Mouse (Mus musculus) gastrocnemius, adult 8-10 months (tissue): ENCODE measurements at regions not wholly inside any gene's neighbourhood (a gene's known extent, or its start where the extent isn't known, plus 50 kb on each side); places are given as distances from the start of the nearest gene placed in this dataset.

ENCODE experiments used
- DNase-seq, 2 experiments: peaks; one replicate each; pipeline ENCODE4 v3.0.0; 2022; ENCODE audit warnings: low spot score in 2 of 2

DNA sequence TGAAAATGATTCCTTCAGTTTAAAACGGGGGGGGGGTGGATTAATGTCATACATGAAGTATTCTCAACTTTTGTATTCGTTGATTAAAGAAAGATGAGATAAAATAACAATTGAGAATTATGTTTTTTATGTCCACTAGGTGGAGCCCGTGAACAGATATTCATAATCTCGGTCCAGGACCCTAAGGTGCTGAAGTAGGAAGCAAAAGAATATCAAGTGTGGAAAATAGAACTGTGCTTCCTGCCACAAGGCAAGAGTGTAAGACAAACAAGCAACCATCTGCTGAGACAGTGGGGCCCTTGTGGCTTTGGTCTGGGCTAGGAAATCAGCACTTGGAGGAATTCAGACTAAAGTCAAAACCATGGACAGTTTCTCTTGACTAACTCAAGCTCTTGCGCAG lies 50.9 kb upstream of the Kap start:
- no peak for DNase-seq

DNA sequence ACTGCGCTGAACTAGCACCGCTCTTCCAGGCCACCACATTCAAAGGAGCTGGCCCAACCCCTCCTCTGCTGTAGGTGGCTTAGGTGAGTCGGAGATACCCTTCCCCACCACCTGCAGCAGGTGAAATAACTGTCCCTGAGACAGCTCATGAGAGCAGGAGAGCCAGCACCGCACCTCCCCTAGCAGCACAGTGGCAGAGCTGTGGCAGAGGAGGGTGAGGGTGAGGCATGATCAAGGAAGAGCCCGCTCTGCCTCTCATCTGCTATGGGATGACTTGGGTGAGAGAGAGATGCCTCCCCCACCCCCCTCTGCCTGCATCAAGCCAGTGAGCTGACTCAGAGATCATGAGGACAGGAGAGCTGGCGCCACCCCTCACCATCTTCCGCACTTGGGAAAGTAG lies 81.1 kb upstream of the Kap start:
- no peak for DNase-seq

DNA sequence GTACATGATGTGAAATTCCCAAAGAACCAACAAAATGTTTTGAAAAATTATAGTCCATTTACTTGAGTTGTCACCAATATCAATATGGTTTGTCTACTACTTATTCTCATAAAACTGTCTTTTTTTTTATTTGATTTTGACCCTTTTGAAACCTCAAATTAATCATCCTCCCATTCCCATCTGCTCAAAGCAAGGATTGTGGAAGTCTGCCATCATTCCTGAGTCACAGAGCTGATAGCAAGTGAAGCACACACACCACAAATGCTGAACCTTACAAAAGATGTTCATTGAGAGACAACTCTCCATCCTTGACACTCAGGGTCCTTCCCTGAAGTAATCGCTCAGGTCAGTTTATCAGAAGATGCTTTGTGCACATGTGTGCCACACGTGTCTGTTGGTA lies 82.1 kb upstream of the Kap start:
- DNase-seq: no peak

DNA sequence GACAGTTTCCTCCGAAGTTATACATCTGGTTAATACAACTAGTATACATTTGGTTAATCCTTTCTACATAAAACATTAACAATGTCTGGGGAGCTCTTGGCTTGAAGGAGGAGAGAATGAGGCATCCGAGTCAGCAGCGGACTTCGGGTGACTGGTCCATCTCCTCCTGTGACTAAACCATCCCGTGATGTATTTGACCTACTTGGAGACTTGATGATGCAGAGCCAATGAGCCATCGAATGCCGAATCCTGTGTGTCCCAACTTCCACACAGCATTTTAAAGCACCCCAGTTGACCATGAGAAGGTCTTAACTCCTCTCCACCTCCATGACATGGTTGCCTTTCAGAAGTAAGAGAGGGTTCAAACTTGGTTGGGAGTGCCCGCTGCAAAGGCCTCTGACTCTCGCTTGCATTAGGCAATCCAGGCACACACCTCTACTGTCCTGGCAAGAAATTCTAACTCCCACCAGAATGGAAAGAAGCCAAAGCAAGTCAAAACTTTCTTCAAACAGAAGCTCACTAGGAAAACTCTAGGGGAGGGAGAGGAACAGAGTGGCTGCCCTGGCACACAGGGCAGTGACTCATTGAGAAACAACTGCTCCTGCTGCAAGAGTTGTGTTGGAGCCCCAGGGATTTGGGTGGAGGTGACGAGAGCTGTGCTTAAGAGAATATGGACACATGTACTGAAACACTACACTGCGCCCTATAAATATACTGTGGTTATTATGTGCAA lies 75.4 kb upstream of the Etv6 start:
- DNase-seq: no peak

DNA sequence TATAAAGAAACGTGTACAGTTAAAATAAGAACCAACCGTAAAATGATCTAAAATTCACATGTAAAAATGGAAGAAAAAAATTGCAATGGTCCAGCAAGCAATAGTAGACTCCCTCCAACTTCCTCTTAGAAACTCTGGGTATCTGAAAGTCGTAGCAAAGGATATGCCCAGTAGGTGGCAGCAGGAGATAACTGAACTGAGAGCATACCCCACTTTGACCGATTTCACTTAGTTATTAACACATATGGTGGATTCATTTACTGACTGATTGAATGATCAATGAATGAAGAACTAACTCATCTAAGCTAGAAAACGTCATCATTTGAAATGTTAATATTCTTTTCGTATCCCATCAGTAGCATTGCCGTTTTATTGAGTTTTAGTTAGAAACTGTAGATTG lies 74.8 kb upstream of the Etv6 start:
- DNase-seq: peak; percentile 24 to 56

DNA sequence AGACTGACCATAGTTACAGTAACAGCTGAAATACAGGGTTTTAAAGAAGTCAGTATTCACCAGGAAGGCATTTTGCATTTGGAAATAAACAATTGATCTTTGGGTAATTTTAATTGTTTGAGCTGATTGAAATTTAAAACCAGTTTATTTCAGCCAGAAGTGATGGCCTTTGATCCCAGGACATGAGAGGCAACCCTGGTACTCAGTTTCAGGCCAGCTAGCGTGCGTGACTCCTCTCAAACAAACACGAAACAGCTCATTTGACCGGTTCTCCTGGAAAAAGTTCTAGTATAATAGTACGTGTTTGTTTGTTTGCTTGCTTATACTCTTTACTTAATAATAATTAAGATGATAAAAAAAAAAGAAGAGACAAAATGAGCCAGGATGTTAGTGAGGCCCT lies 72.9 kb upstream of the Etv6 start:
- DNase-seq: no peak

DNA sequence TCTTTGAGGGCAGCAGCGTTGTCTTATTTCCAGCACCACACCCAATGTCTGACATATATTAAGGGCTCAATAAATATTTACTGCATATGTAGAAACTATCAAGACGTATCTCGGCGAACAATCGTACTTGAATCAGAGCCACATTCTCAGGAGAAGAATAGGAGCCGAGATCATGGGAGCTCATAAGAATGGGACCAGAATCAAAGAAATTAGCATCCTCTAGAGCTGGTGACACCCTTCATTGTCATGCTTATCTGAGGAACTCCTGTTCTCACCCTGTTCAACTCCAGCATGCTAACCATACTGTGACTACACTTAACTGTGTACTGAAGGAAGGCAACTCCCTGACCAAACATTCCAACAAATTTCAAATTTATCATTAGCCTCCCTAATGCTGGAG lies 72.2 kb upstream of the Etv6 start:
- DNase-seq: no peak

DNA sequence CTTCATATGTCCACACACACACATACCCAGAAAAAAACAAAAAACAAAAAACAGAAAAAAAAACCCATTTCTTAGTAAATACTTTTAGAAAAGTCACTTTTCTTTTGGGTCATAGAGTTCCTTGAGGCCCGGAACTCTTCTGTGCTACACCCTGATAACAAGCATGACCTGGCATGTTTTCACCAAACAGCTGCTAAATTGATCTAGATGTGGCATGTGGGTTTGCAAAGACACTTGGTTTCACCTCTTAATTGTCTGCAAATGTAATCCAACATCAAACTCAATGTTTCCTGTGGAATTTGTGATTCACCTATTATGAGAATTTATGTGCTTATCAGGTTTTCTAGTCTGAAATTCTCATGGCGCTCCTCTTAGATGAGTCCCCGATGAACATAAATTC lies 68.2 kb upstream of the Etv6 start:
- DNase-seq: no peak

DNA sequence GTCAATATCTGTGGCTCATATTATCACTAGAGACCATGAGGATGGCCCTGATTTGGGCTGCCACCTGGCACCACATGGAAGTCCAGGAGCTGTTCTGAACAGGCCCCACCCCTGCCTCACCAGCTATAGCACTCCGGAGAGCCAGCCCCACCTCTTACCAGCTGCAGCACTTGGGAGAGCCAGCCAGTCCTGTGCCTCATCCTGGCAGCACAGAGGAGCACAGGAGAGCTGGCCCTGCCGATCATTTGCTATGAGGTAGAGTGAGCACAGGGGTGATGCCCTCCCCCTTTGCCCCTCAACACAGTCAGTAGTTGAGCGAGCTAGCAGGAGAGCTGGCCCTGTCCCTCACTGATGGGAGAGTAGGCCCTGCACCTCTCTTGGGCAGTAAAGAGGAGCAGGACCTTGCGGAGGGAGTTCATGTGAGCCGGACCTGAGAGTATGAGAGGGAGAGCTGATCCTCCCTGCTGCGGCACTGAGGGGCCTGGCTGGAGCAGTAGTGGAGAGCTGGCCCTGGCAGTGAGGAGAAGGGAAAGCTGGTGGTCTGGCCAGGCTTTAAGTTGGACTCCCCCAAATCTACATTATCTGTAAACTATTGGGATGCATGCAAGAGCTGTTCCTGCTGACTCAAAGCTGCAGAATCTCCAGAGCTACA lies 63.3 kb upstream of the Etv6 start:
- no peak for DNase-seq

DNA sequence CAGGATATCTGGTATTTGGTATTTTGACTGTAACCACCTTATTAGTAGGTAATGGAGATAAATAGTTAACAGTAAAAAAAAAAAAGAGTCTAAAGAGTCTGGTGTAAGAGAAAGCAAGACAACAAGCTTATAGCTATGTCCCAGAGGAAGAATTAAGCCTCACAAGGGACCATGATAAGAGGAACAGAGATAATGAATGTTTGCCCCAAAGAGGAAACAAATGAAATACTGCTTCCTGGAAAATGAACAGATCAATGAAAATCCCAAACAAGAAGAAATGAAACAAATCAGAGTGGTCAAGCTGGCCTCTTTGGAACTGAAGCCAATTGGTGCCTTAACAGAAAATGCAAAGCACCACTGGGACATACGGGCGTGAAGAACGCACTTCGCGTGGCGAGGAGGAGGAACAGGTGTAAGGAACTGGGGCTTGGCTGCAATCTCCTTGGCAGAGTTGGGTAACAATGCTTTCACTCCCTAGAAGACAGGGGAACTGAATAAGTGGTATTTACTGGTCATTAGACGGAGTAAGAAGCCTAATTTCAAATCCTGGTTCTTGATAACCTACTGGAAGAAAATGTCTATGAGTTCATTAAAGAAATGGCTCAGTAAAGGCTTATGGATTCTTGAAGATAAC lies 62.2 kb upstream of the Etv6 start:
- DNase-seq: no peak

DNA sequence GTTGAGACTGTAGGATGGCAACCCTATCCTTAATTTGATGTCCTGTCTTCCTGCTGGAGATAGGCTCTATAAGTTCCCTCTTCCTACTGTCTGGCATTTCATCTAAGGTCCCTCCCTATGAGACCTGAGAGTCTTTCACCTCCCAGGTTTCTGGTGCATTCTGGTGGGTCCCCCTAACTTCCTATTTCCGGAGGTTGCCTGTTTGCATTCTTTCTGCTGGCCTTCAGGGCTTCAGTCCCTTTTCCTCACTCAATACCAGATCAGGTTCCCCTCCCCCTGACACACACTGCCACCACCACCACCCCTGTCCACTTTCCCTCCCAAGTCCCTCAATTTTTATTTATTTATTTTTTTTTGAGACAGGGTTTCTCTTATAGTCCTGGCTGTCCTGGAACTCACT lies 59.5 kb upstream of the Etv6 start:
- DNase-seq: no peak

DNA sequence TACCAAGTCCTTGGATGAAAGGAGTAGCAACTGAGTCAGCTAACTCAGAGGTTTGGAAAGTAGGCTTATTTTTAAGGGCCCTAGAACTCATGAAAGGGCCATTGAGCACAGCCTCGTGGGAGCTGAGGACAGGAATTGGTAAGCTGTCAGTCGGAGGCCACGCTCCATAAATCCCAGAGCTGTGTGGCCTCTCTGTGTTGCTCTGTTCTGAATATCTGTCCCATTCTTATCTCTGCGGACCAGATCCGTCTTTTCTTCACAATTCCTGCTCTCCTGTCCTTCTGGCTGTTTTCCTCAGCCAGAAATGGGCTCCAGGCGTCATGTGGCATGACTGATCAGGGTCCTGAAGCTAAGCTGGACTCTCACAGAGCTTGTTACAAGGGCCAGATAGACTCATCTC lies 58.6 kb upstream of the Etv6 start:
- DNase-seq: no peak

DNA sequence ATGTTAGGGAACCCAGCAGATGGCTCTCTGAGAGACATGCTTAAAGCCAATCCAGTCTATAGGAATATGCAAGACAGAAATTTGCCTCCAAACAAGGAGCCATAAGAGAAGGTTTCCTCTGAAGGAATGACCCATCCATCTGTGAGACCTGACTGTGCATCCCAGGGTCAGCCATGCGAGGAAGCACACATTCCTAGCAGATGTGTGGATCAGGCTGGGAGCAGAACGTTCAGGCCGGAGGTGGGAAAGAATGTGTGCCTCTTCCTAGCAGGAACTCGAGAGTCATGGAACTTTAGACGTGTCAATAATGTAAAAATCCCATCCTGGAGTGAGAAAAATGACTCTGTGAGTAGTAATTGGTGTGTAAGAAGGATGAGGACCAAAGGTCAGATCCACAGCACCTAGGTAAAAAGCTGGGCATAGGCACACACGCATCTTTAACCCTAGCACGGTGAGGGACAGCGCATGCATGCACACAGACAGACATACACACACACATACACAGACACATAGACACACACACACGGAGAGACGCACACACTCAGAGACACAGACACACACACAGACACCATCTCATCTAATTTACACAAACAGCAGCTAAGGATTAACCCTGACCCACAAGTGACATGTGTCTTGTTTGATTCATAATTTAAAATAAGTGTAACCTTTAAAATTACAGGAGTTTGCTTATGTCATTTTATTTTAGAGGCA lies 51.5 kb upstream of the Etv6 start:
- no peak for DNase-seq

DNA sequence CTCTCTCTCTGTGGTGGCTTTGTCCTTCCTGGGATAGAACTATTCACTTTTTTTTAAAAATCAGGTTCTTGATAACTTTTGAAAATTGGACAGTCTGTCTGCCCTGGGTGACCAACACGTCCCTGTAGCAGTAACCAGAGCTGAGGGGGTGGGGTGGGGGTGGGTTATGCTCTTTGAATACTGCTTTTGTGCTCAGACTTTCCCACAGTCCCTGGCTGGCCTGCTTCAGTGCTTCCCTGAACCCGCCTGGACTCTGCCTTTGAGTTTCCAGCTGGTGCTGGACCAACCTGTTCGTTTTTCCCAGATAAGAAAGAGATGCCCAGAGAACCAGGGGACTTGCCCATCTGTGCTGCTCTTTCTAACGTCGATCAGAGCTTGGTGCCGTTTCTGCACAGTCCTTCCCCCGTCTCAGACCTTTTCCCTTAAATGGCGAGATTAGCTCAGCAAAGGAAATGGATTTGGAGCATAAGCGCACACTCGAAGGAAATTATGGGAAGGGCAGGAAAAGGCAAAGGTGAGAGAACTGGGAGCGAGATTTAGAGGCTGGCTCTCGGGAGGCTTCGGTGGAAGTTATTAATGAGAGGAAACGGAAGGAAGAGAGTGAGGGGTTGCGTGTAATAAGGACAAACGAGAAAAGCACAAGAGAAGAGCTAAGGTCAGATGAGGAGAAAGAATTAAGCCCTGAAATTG lies 50.7 kb upstream of the Etv6 start:
- DNase-seq: no peak
